Mouse (Mus musculus) ES-E14 (cell line): ENCODE data around the gene Trip10.
A peak's percentile ranks its signal among the peaks of the same experiment; 100 is the strongest.

Source experiments
- HCFC1 ChIP-seq: IDR thresholded peaks from 2 replicates; pipeline ENCODE4 v1.6.1; 2012; ENCODE audit warnings: low read length, inconsistent platforms, borderline replicate concordance; ENCODE audit not compliant: insufficient read depth
- ZNF384 ChIP-seq: IDR thresholded peaks from 2 replicates; pipeline ENCODE4 v1.6.1; 2012; ENCODE audit warnings: low read depth, low read length, inconsistent platforms

GRCm38 (mm10) chr17:57249186-57250181 is at the start of gene Trip10:
- peak; percentile 40; the same call in 1 of the 2 replicates for TF ChIP-seq HCFC1
- no peak for TF ChIP-seq ZNF384
